ENCODE assay signal across 17 mouse cellular contexts in the genomic region with DNA sequence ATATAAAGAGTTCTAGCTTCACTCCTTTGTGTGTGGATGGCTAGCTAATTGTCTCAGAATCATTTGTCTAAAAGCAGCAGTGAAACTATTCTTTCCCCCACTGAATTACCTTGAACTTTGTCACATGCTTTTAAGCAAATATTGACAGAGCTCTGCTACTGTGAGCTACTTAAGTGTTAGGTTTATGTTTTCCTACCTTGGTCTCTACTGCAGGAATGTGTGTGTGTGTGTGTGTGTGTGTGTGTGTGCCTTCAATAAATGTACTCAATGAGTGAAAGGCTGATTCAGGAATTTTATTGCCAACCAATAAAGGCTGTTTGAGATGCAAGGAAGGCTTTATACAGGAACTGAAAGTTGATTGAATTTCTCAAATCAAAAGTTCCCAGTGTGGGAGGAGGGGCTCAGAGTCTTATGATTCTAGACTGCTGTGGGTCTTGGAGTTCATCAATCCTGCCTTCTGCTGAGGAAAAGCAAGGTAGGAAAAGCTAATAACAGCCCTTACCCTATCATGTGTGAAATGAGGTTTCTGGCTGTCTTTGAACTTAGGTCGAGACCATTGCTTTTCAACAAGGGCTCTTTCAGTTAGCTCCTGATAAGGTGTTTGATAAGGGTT. TPM values are rescaled to one million over a fixed set of nuclear protein-coding genes. Genes with fewer than 3 reads are reported as not detected.
DNase-seq lines count a peak whose midpoint lies in the region; ATAC-seq and TF ChIP-seq lines count a peak whose summit lies in the region.
"Had no signal": no experiment of that assay in that cellular context is flagged by ENCODE, and none has a peak within 500 bp of the region (broad histone marks: within the 10 kb centered on the region; RNA-seq: fewer than 3 reads in every experiment).

No protein-coding gene starts in this region.

- no peak for TF ChIP-seq POLR2A in lung, adult 2 months (IDR thresholded peaks at IDR 0.05; ENCODE audit: borderline replicate concordance, extremely low read depth, low read depth, low read length)

- no peak overlapping the region for H3K4me2 ChIP-seq in lung, embryonic 14.5 days
- H3K4me2 ChIP-seq: forebrain, embryonic 15.5 days; hindbrain, embryonic 14.5 days; neural tube, embryonic 13.5 days had no signal

- no peaks in the 10 kb centered on the region for H3K9me3 ChIP-seq in lung, embryonic 14.5 days (ENCODE audit: low read depth, low read length)
- H3K9me3 ChIP-seq: forebrain, embryonic 15.5 days; G1E; midbrain, embryonic 10.5 days; neural tube, embryonic 13.5 days had no signal

- H3K9ac ChIP-seq in lung, embryonic 14.5 days, result no peak overlapping the region
- H3K9ac ChIP-seq: forebrain, embryonic 15.5 days; hindbrain, embryonic 14.5 days; liver, embryonic 14.5 days; neural tube, embryonic 13.5 days had no signal

- peak; percentile 45 for DNase-seq in lung, embryonic 14.5 days
- no peak for DNase-seq in lung, adult 2 months
- DNase-seq in kidney, postnatal 14 days, result peak; percentile 53
- peak; percentile 15 for DNase-seq in lung, postnatal 14 days
- no peak for DNase-seq in spleen, postnatal 10 days (ENCODE audit: low spot score in 2 of 2)
- no peak for DNase-seq in heart, postnatal 10 days
- DNase-seq in cerebellum, postnatal 4 days (ENCODE audit: low spot score in 2 of 2), result no peak
- DNase-seq in adrenal gland, postnatal 25 days, result no peak
- DNase-seq: adrenal gland, postnatal 36 days; cerebellum, postnatal 10 days had no signal

- TF ChIP-seq CTCF in lung, embryonic 14.5 days (IDR thresholded peaks at IDR 0.05; ENCODE audit: low read depth), result no peak
- no peak for TF ChIP-seq CTCF in lung, adult 2 months (IDR thresholded peaks at IDR 0.05; ENCODE audit: insufficient read depth, low read length)

- 32% methylated on average over 1 of the region's 1 CpGs for WGBS in lung, embryonic 14.5 days
- 56% methylated on average over 1 of the region's 1 CpGs for WGBS in lung, adult 2 months

- H3K4me3 ChIP-seq in lung, embryonic 14.5 days (ENCODE audit: low read depth, low read length), result no peak overlapping the region
- no peak overlapping the region for H3K4me3 ChIP-seq in lung, adult 2 months (replicated peaks; ENCODE audit: extremely low read depth, low read depth, low read length)
- H3K4me3 ChIP-seq: forebrain, embryonic 15.5 days; layer of hippocampus, adult 2 months; midbrain, embryonic 10.5 days; neural tube, embryonic 13.5 days had no signal

- no peaks in the 10 kb centered on the region for H3K27me3 ChIP-seq in lung, embryonic 14.5 days (ENCODE audit: insufficient read depth, low read length)
- H3K27me3 ChIP-seq: forebrain, embryonic 15.5 days; neural tube, embryonic 13.5 days had no signal

- 0 out of 2 replicates have a peak overlapping the region, but pooled peaks have one; percentile 3 for H3K27ac ChIP-seq in lung, embryonic 14.5 days (ENCODE audit: low read depth)
- H3K27ac ChIP-seq: forebrain, embryonic 15.5 days; hindbrain, embryonic 14.5 days; layer of hippocampus, adult 2 months; liver, embryonic 14.5 days; midbrain, embryonic 10.5 days; neural tube, embryonic 13.5 days had no signal

- intact Hi-C loops in heart, postnatal 10 days (cut with DNase I), result loop anchor here (10.0 kb wide), 1 partner anchor 158 kb away; no protein-coding TSS in a partner anchor

- H3K4me1 ChIP-seq in lung, embryonic 14.5 days (ENCODE audit: insufficient read depth), result no peaks in the 10 kb centered on the region
- H3K4me1 ChIP-seq in lung, adult 2 months (ENCODE audit: control insufficient read depth, insufficient read depth, low read length), result no peaks in the 10 kb centered on the region
- H3K4me1 ChIP-seq: forebrain, embryonic 15.5 days; midbrain, embryonic 10.5 days; neural tube, embryonic 13.5 days had no signal

- no peaks in the 10 kb centered on the region for H3K36me3 ChIP-seq in lung, embryonic 14.5 days (ENCODE audit: insufficient read depth)
- H3K36me3 ChIP-seq: forebrain, embryonic 15.5 days; G1E; midbrain, embryonic 10.5 days; neural tube, embryonic 13.5 days had no signal

- ATAC-seq in lung, embryonic 14.5 days (ENCODE audit: insufficient read depth), result peak; percentile 59; the same call in 1 of the 2 replicates
- ATAC-seq: forebrain, embryonic 15.5 days had no signal

RNA-seq across cellular contexts. Expression of gene Phc3, which starts 7.9 kb away (rescaled TPM):
- 7.5 and 7.8 TPM in 2 replicates for polyA plus RNA-seq in lung, embryonic 14.5 days (2014; fragmentation: Nextera tagmentation; extraction: Ambion mirVana)
- 33.7 and 34.0 TPM in 2 replicates for polyA plus RNA-seq in lung, adult 2 months (2012; rRNA removed)
- 10 to 100 TPM; 18.3 to 18.7 TPM for total RNA-seq in heart, postnatal 10 days (2021)
- 41.1 and 44.8 TPM in 2 replicates for total RNA-seq in adrenal gland, postnatal 25 days (2021)

RNA-seq across cellular contexts. Expression of gene Prkci, which starts 18.4 kb away (rescaled TPM):
- polyA plus RNA-seq in lung, embryonic 14.5 days (2014; fragmentation: Nextera tagmentation; extraction: Ambion mirVana), result 65.6 and 67.1 TPM in 2 replicates
- polyA plus RNA-seq in lung, adult 2 months (2012; rRNA removed), result 29.0 and 42.9 TPM in 2 replicates
- total RNA-seq in heart, postnatal 10 days (2021), result 10 to 100 TPM; 18.8 to 29.8 TPM
- total RNA-seq in adrenal gland, postnatal 25 days (2021), result 52.6 and 56.7 TPM in 2 replicates

Comparison
In these comparisons a context has a peak if more than half of its experiments do, and no peak if none do; other contexts are left out.
1. DNase-seq: peak in lung, embryonic 14.5 days (single experiment), kidney, postnatal 14 days (single experiment) and lung, postnatal 14 days (single experiment); none in lung, adult 2 months (single experiment), spleen, postnatal 10 days (0 of 2), heart, postnatal 10 days (0 of 2), cerebellum, postnatal 4 days (0 of 2) and adrenal gland, postnatal 25 days (single experiment).